Mouse (Mus musculus) CH12.LX (cell line): ENCODE data around the gene Sirt6. TPM values are rescaled to one million over a fixed set of nuclear protein-coding genes. Genes with fewer than 3 reads are reported as not detected.

Source experiments
- DNase-seq: peaks from one replicate; pipeline ENCODE4 v3.0.0-alpha.2; 2013; ENCODE audit errors: extremely low read depth
- H3K27ac ChIP-seq: 2 replicates; pipeline ENCODE4 v1.5.1; 2012; ENCODE audit warnings: low read depth, mild to moderate bottlenecking, control low read depth, moderate library complexity; ENCODE audit not compliant: insufficient read depth
- H3K27me3 ChIP-seq: replicated peaks from 2 replicates; pipeline ENCODE3; 2012; ENCODE audit warnings: inconsistent platforms
- H3K36me3 ChIP-seq, 2 experiments: replicated peaks in 1 of 2; 2 replicates each; pipeline versions ENCODE3 to v1.6.1; 2012; ENCODE audit warnings: inconsistent platforms in 1 of 2, low read length in 1 of 2, mild to moderate bottlenecking in 1 of 2, mixed read lengths in 1 of 2, moderate library complexity in 1 of 2; ENCODE audit not compliant: control insufficient read depth in 1 of 2, insufficient read depth in 1 of 2
- H3K4me1 ChIP-seq, 2 experiments: 2 replicates each; pipeline ENCODE4 v1.6.1; 2012; ENCODE audit warnings: inconsistent platforms in 1 of 2, moderate library complexity in 1 of 2; ENCODE audit not compliant: insufficient read depth in 2 of 2, control insufficient read depth in 1 of 2
- H3K4me2 ChIP-seq: 2 replicates; pipeline ENCODE4 v1.6.1; 2012; ENCODE audit warnings: low read depth, mild to moderate bottlenecking, control low read depth; ENCODE audit not compliant: poor library complexity, insufficient read depth, severe bottlenecking
- H3K4me3 ChIP-seq, 3 experiments: fragments of 150-350 bp in 1 of 3; sonication (generic) in 1 of 3; replicated peaks in 1 of 3; 2 replicates each; pipeline versions ENCODE3 to v1.5.1; 2011 to 2012; ENCODE audit warnings: low read depth in 2 of 3, low read length in 2 of 3, mild to moderate bottlenecking in 2 of 3, moderate library complexity in 2 of 3, control low read depth in 1 of 3, improper control_type of control experiment in 1 of 3, inconsistent platforms in 1 of 3, mixed read lengths in 1 of 3; ENCODE audit not compliant: poor library complexity in 1 of 3
- H3K79me2 ChIP-seq: replicated peaks from 2 replicates; pipeline ENCODE4 v1.6.1; 2012; ENCODE audit warnings: mild to moderate bottlenecking, moderate library complexity; ENCODE audit not compliant: control insufficient read depth, poor library complexity, insufficient read depth, severe bottlenecking; ENCODE audit errors: extremely low read depth
- H3K9ac ChIP-seq: 2 replicates; pipeline ENCODE4 v1.6.1; 2012; ENCODE audit warnings: low read depth, mild to moderate bottlenecking, control low read depth, moderate library complexity; ENCODE audit not compliant: insufficient read depth
- H3K9me3 ChIP-seq: replicated peaks from 2 replicates; pipeline ENCODE3; 2012; ENCODE audit warnings: low read length, inconsistent platforms, mixed read lengths
- BHLHE40 ChIP-seq: IDR thresholded peaks from 2 replicates; pipeline ENCODE4 v1.6.1; 2011; ENCODE audit warnings: mild to moderate bottlenecking, low read depth, low read length, improper control_type of control experiment
- CHD1 ChIP-seq: IDR thresholded peaks from 2 replicates; pipeline ENCODE4 v1.6.1; 2012; ENCODE audit warnings: low read depth, low read length, improper control_type of control experiment, inconsistent platforms
- CTCF ChIP-seq, 2 experiments: IDR thresholded peaks in 1 of 2; conservative IDR thresholded peaks in 1 of 2; 2 replicates each; pipeline ENCODE4 v1.5.1; 2011 to 2012; ENCODE audit warnings: low read depth in 2 of 2, low read length in 2 of 2, improper control_type of control experiment in 1 of 2, inconsistent platforms in 1 of 2, mild to moderate bottlenecking in 1 of 2, moderate library complexity in 1 of 2
- E2F4 ChIP-seq: IDR thresholded peaks from 2 replicates; pipeline ENCODE4 v1.6.1; 2011; ENCODE audit warnings: low read depth, low read length, improper control_type of control experiment; ENCODE audit not compliant: insufficient replicate concordance
- ETS1 ChIP-seq: conservative IDR thresholded peaks from 2 replicates; pipeline ENCODE4 v1.6.1; 2012; ENCODE audit warnings: low read depth, mild to moderate bottlenecking, inconsistent platforms, low read length, improper control_type of control experiment, moderate library complexity
- GABPA ChIP-seq: IDR thresholded peaks from 2 replicates; pipeline ENCODE4 v1.6.1; 2012; ENCODE audit warnings: low read depth, low read length, improper control_type of control experiment, inconsistent platforms; ENCODE audit not compliant: insufficient replicate concordance
- IRF4 ChIP-seq: IDR thresholded peaks from 2 replicates; pipeline ENCODE4 v1.6.1; 2014; ENCODE audit warnings: low read depth, mild to moderate bottlenecking, inconsistent platforms, low read length, improper control_type of control experiment
- JUND ChIP-seq: conservative IDR thresholded peaks from 2 replicates; pipeline ENCODE4 v1.6.1; 2011; ENCODE audit warnings: low read depth, low read length, improper control_type of control experiment
- KAT2A ChIP-seq: IDR thresholded peaks from 2 replicates; pipeline ENCODE4 v1.6.1; 2012; ENCODE audit warnings: low read length, improper control_type of control experiment, inconsistent platforms; ENCODE audit not compliant: insufficient replicate concordance
- MAFK ChIP-seq: IDR thresholded peaks from 2 replicates; pipeline ENCODE4 v1.6.1; 2011; ENCODE audit warnings: low read length, improper control_type of control experiment; ENCODE audit not compliant: insufficient replicate concordance
- PAX5 ChIP-seq: IDR thresholded peaks from 2 replicates; pipeline ENCODE4 v1.6.1; 2012; ENCODE audit warnings: low read length, inconsistent platforms, mixed read lengths
- POLR2AphosphoS2 ChIP-seq: IDR thresholded peaks from 2 replicates; pipeline ENCODE4 v1.6.1; 2011; ENCODE audit warnings: low read depth, low read length, improper control_type of control experiment
- RCOR1 ChIP-seq: conservative IDR thresholded peaks from 2 replicates; pipeline ENCODE4 v1.6.1; 2012; ENCODE audit warnings: low read depth, mild to moderate bottlenecking, inconsistent platforms, low read length, improper control_type of control experiment
- SMC3 ChIP-seq: IDR thresholded peaks from 2 replicates; pipeline ENCODE4 v1.6.1; 2011; ENCODE audit warnings: low read depth, low read length, improper control_type of control experiment
- UBTF ChIP-seq: IDR thresholded peaks from 2 replicates; pipeline ENCODE4 v1.6.1; 2012; ENCODE audit warnings: low read depth, mild to moderate bottlenecking, inconsistent platforms, low read length, improper control_type of control experiment, moderate library complexity
- USF2 ChIP-seq: conservative IDR thresholded peaks from 2 replicates; pipeline ENCODE4 v1.6.1; 2011; ENCODE audit warnings: low read depth, low read length, improper control_type of control experiment
- ZC3H11A ChIP-seq: IDR thresholded peaks from 2 replicates; pipeline ENCODE4 v1.6.1; 2012; ENCODE audit warnings: low read depth, mild to moderate bottlenecking, inconsistent platforms, low read length, improper control_type of control experiment
- ZMIZ1 ChIP-seq: IDR thresholded peaks from 2 replicates; pipeline ENCODE4 v1.6.1; 2012; ENCODE audit warnings: low read depth, mild to moderate bottlenecking, inconsistent platforms, low read length, improper control_type of control experiment
- ZNF384 ChIP-seq: IDR thresholded peaks from 2 replicates; pipeline ENCODE4 v1.6.1; 2012; ENCODE audit warnings: low read depth, low read length, improper control_type of control experiment, inconsistent platforms
- dilution Hi-C: fragments of 300-500 bp; cut with MboI; formaldehyde crosslinking; loops from 2 replicates; pipeline ENCODE4 v1.14.3; 2020; ENCODE audit warnings: low sequenced_read_pairs; ENCODE audit not compliant: extremely low pct_unique_long_range_greater_than_20kb, extremely low pct_ligation_motif_present
- in situ Hi-C: fragments of 300-500 bp; cut with MboI; formaldehyde crosslinking; loops from 3 replicates; pipeline ENCODE4 v1.14.3; 2019; ENCODE audit warnings: low sequenced_read_pairs, low pct_ligation_motif_present, low pct_unique_long_range_greater_than_20kb, mixed read lengths
- polyA plus RNA-seq: library from polyadenylated mRNA; unstranded; fragments of >175 nt; gene quantifications from 2 replicates; pipeline ENCODE4 v1.2.1, GENCODE M21; 2012; ENCODE audit warnings: low read depth; ENCODE audit not compliant: insufficient read length
- total RNA-seq, 2 experiments: library from RNA; depleted of rRNA; stranded (reverse); fragments of 300-350 nt in 1 of 2; fragments of >200 nt in 1 of 2; gene quantifications; 2 replicates each; pipeline ENCODE4 v1.2.3; 2012 to 2014

The Sirt6 gene
- total and polyA plus RNA-seq, 3 experiments, result 16.9 to 36.4 (median 17.8) TPM

DNA sequence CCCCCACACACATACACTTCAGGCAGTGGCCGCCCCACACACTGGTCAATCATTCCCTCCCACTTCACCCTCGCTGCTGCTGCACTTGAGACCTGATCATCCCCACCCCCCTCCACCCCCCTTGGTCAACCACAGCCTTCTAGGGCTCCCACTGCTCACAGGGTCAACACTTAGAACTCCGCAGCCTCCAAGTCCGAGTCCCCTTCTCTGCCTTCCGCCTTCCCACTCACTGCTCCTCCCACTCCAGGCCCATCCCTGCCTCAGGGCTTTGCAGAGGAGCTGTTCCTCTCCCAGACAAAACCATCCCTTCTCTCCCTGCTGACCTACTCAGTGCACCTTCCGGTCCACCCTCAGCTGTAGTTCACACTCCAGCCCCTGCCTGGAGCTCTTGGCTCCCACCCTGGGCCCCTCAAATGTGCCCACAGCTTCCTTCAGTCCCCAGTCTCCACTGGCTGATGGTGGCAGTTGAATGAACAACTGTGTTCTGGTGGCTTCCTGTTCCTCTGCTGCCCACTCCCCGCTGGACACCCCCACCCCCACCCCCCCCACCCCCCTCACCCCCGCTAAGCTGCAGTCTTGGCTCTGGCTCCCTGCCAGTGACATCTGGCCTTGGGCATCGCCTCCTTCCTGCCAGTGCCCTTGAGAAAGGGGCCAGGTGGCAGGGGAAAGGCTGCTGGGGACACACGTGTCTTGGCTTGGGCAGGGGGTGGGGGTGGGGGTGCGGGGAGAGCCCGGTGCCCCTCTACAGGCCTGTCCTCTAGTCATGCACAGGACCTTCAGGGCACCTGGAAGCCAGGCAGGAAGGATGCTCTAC, 30.3 kb downstream of the Sirt6 start:
- Histone ChIP-seq H3K4me1 (peaks cover 16% of the 10 kb centered on the region in 2 experiments), H3K9me3 (no peaks in the 10 kb centered on the region), H3K27me3 (peaks cover 89% of the 10 kb centered on the region), H3K79me2 (no peaks in the 10 kb centered on the region), H3K9ac (no peak overlapping the region)
- in situ Hi-C loops, result no loop called here
- no peak for DNase-seq
- no peak for TF ChIP-seq ZC3H11A
- no peak for TF ChIP-seq JUND
- no peak for TF ChIP-seq POLR2AphosphoS2
- TF ChIP-seq ZNF384, result no peak
- no peak for TF ChIP-seq MAFK
- TF ChIP-seq USF2, result no peak
- no peak for TF ChIP-seq IRF4
- no peak for TF ChIP-seq CTCF (conservative IDR thresholded peaks at IDR 0.05 in 1 of 2, IDR thresholded peaks at IDR 0.05 in 1 of 2; ENCODE audit: low read depth in 2 of 2, low read length in 2 of 2)
- no peak for TF ChIP-seq GABPA
- TF ChIP-seq ZMIZ1, result no peak
- TF ChIP-seq KAT2A, result no peak
- TF ChIP-seq UBTF, result no peak
- no peak for TF ChIP-seq CHD1
- no peak for TF ChIP-seq BHLHE40
- TF ChIP-seq ETS1, result no peak
- no peak for TF ChIP-seq PAX5
- no peak for TF ChIP-seq RCOR1
- no peak for TF ChIP-seq SMC3
- TF ChIP-seq E2F4, result no peak
- TF ChIP-seq, all 38 proteins: peak for 0
- Histone ChIP-seq H3K27ac (no peak overlapping the region), H3K36me3 (no peaks in the 10 kb centered on the region), H3K4me2 (no peak overlapping the region), H3K4me3 (no peak overlapping the region)
- dilution Hi-C loops, result no loop called here

DNA sequence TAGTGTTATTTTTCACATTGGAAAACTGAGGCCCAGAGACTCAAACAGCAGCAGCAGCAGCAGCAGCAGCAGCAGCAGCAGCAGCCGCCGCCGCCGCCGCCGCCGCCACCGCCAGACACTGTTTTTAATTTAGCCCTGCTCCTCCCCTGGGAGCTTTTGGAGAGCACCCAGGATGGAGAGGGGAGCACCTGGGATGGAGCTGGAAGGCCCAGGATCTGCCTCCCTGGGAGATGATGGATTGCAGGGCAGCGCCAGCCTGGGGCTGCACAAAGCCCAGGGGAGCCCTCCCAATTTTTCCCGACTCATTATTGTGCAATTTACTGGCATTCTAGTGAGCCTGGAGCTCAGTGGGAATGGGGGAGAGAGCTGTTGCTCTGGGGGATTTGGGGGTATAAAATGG, 31.0 kb downstream of the Sirt6 start:
- no peak for DNase-seq
- no peak overlapping the region for H3K9ac ChIP-seq

More for the DNA sequence above, 31.0 kb downstream of the Sirt6 start:
- peaks cover 12 to 13% of the 10 kb centered on the region in 2 experiments for H3K4me1 ChIP-seq
- no peaks in the 10 kb centered on the region for H3K36me3 ChIP-seq
- no peaks in the 10 kb centered on the region for H3K79me2 ChIP-seq
- H3K27ac ChIP-seq, result no peak overlapping the region
- H3K9me3 ChIP-seq, result no peaks in the 10 kb centered on the region
- dilution Hi-C loops, result no loop called here
- in situ Hi-C loops, result no loop called here
- H3K4me2 ChIP-seq, result no peak overlapping the region
- no peak overlapping the region for H3K4me3 ChIP-seq
- peaks cover 93% of the 10 kb centered on the region for H3K27me3 ChIP-seq
- TF ChIP-seq ETS1 (no peak), PAX5 (no peak)
